Mouse (Mus musculus): Measurements from ENCODE around the gene Ebf1. TPM values are rescaled to one million over a fixed set of nuclear protein-coding genes. Genes with fewer than 3 reads are reported as not detected.

Ebf1 gene
- polyA plus RNA-seq, 1 experiment, result 26.6 TPM

- Histone ChIP-seq H3K27ac (ENCODE audit: insufficient read depth, low read length) (no peak overlapping the region), H3K4me3 (ENCODE audit: extremely low read depth, insufficient read depth, insufficient read length) (no peak overlapping the region), H3K4me1 (ENCODE audit: control insufficient read depth, insufficient read depth, insufficient read length) (peaks cover 8% of the 10 kb centered on the region; the same call in 1 of the 2 replicates), H3K27me3 (ENCODE audit: control insufficient read depth, insufficient read depth, low read length) (no peaks in the 10 kb centered on the region), H3K36me3 (ENCODE audit: control insufficient read depth, insufficient read depth, low read length) (no peaks in the 10 kb centered on the region)
- no peak for DNase-seq (ENCODE audit: low read depth in 1 of 2, low spot score in 2 of 2)
- TF ChIP-seq CTCF (IDR thresholded peaks at IDR 0.05; ENCODE audit: extremely low read depth, insufficient read depth, insufficient read length, insufficient replicate concordance) (no peak), POLR2A (IDR thresholded peaks at IDR 0.05; ENCODE audit: low read depth, low read length) (no peak)
- WGBS, result 82% methylated on average over 16 of the region's 16 CpGs
These were observed 160.5 kb downstream of the Ebf1 start for GRCm38 (mm10) chr11:44777331-44778310.

DNA sequence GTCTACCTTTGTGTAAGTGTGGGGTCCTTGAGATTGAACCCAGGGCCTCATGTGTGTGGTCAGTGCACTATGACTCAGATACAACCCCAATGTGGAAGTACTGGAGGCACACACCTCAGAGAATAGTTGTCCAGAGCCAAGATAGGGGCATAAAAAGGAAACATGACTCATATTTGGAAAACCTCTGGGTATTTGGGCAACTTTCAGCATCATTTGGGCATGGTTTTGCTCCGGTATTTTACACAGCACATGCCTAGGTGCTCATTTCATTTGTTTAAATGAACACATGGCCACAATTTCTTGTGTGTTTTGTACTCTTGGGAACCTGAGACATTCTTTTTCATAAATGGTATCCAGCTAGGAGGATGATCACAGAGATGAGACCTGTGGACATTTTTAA, 161.9 kb downstream of the Ebf1 start:
- TF ChIP-seq CTCF (IDR thresholded peaks at IDR 0.05; ENCODE audit: extremely low read depth, insufficient read depth, insufficient read length, insufficient replicate concordance), result no peak
- TF ChIP-seq POLR2A (IDR thresholded peaks at IDR 0.05; ENCODE audit: low read depth, low read length), result no peak
- H3K4me3 ChIP-seq (ENCODE audit: extremely low read depth, insufficient read depth, insufficient read length), result no peak overlapping the region
- 76% methylated on average over 1 of the region's 1 CpGs for WGBS
- H3K4me1 ChIP-seq (ENCODE audit: control insufficient read depth, insufficient read depth, insufficient read length), result peaks cover 8% of the 10 kb centered on the region; the same call in 1 of the 2 replicates
- DNase-seq (ENCODE audit: low read depth in 1 of 2, low spot score in 2 of 2), result no peak
- no peaks in the 10 kb centered on the region for H3K36me3 ChIP-seq (ENCODE audit: control insufficient read depth, insufficient read depth, low read length)
- no peak overlapping the region for H3K27ac ChIP-seq (ENCODE audit: insufficient read depth, low read length)
- H3K27me3 ChIP-seq (ENCODE audit: control insufficient read depth, insufficient read depth, low read length), result no peaks in the 10 kb centered on the region

DNA sequence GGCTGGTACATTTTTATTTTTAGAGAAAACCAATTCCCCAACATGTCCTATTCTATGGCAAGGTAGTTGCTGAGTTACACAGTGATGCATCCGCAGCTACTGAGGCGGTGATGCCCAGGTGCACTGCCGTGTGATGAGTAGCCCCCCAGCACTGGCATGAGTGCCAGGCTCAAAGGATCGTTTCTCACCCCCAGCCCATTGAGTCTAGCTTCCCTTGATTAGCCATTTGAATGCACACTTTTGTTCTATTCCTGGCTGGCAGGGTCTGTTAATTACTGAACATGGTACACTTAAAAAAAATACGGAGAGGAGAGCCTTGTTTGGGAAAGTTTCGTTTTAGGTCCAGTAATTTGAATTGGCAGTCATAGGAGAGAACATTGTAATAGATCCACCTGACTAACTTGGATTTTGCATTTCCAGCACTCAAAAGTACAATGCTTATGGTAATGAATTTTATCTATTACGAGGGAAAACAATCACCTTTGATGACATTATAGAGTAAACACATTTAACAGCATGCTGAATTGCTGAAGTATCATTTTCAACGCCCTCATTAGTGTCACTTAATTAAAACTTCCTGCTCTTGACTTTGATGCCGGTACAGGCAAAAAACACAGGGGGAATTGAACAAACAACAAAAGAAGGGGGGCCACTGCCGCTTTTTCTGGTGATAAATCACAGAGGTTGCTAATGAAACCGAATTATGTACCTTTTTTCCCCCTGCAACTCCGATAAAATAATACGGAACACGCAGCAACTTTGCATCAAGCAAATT, 167.3 kb downstream of the Ebf1 start:
- Histone ChIP-seq H3K27me3 (ENCODE audit: control insufficient read depth, insufficient read depth, low read length) (no peaks in the 10 kb centered on the region), H3K4me1 (ENCODE audit: control insufficient read depth, insufficient read depth, insufficient read length) (no peaks in the 10 kb centered on the region), H3K4me3 (ENCODE audit: extremely low read depth, insufficient read depth, insufficient read length) (no peak overlapping the region), H3K36me3 (ENCODE audit: control insufficient read depth, insufficient read depth, low read length) (no peaks in the 10 kb centered on the region), H3K27ac (ENCODE audit: insufficient read depth, low read length) (no peak overlapping the region)
- 87% methylated on average over 14 of the region's 14 CpGs for WGBS
- DNase-seq (ENCODE audit: low read depth in 1 of 2, low spot score in 2 of 2), result no peak
- TF ChIP-seq POLR2A (IDR thresholded peaks at IDR 0.05; ENCODE audit: low read depth, low read length), result no peak
- TF ChIP-seq CTCF (IDR thresholded peaks at IDR 0.05; ENCODE audit: extremely low read depth, insufficient read depth, insufficient read length, insufficient replicate concordance), result no peak

- 83% methylated on average over 7 of the region's 7 CpGs for WGBS
- Histone ChIP-seq H3K27me3 (ENCODE audit: control insufficient read depth, insufficient read depth, low read length) (no peaks in the 10 kb centered on the region), H3K36me3 (ENCODE audit: control insufficient read depth, insufficient read depth, low read length) (no peaks in the 10 kb centered on the region), H3K4me1 (ENCODE audit: control insufficient read depth, insufficient read depth, insufficient read length) (no peaks in the 10 kb centered on the region), H3K27ac (ENCODE audit: insufficient read depth, low read length) (no peak overlapping the region), H3K4me3 (ENCODE audit: extremely low read depth, insufficient read depth, insufficient read length) (no peak overlapping the region)
- no peak for DNase-seq (ENCODE audit: low read depth in 1 of 2, low spot score in 2 of 2)
- no peak for TF ChIP-seq CTCF (IDR thresholded peaks at IDR 0.05; ENCODE audit: extremely low read depth, insufficient read depth, insufficient read length, insufficient replicate concordance)
- no peak for TF ChIP-seq POLR2A (IDR thresholded peaks at IDR 0.05; ENCODE audit: low read depth, low read length)
These were observed 167.9 kb downstream of the Ebf1 start for GRCm38 (mm10) chr11:44785063-44785462.

DNA sequence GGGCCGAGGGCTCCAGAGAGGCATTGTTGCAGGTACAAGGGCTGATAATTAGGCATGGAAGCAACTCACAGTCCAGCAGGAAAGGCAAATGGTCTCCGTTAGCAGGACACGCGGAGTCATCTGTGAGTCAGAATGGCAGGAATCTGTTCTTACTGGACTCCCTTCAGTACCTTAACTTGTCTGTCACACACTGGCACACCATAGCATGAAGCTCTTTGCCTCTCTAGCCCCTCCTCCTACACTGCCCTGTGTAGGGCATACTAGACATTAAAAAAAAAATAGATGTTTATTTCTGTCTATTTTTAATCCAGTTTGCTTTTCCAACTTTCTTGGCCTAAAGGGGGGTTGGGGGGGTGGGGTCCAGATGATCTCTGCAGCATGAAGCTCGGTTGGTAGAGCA, 168.4 kb downstream of the Ebf1 start:
- no peaks in the 10 kb centered on the region for H3K36me3 ChIP-seq (ENCODE audit: control insufficient read depth, insufficient read depth, low read length)
- H3K4me1 ChIP-seq (ENCODE audit: control insufficient read depth, insufficient read depth, insufficient read length), result no peaks in the 10 kb centered on the region
- no peaks in the 10 kb centered on the region for H3K27me3 ChIP-seq (ENCODE audit: control insufficient read depth, insufficient read depth, low read length)
- no peak for DNase-seq (ENCODE audit: low read depth in 1 of 2, low spot score in 2 of 2)
- H3K27ac ChIP-seq (ENCODE audit: insufficient read depth, low read length), result no peak overlapping the region
- no peak for TF ChIP-seq POLR2A (IDR thresholded peaks at IDR 0.05; ENCODE audit: low read depth, low read length)
- TF ChIP-seq CTCF (IDR thresholded peaks at IDR 0.05; ENCODE audit: extremely low read depth, insufficient read depth, insufficient read length, insufficient replicate concordance), result no peak
- no peak overlapping the region for H3K4me3 ChIP-seq (ENCODE audit: extremely low read depth, insufficient read depth, insufficient read length)
- 86% methylated on average over 5 of the region's 5 CpGs for WGBS

GRCm38 (mm10) chr11:44788003-44788402, 170.9 kb downstream of the Ebf1 start:
- no peak for DNase-seq (ENCODE audit: low read depth in 1 of 2, low spot score in 2 of 2)
- H3K4me1 ChIP-seq (ENCODE audit: control insufficient read depth, insufficient read depth, insufficient read length), result no peaks in the 10 kb centered on the region
- 91% methylated on average over 1 of the region's 1 CpGs for WGBS
- H3K4me3 ChIP-seq (ENCODE audit: extremely low read depth, insufficient read depth, insufficient read length), result no peak overlapping the region
- no peaks in the 10 kb centered on the region for H3K36me3 ChIP-seq (ENCODE audit: control insufficient read depth, insufficient read depth, low read length)
- no peaks in the 10 kb centered on the region for H3K27me3 ChIP-seq (ENCODE audit: control insufficient read depth, insufficient read depth, low read length)
- TF ChIP-seq POLR2A (IDR thresholded peaks at IDR 0.05; ENCODE audit: low read depth, low read length) (no peak), CTCF (IDR thresholded peaks at IDR 0.05; ENCODE audit: extremely low read depth, insufficient read depth, insufficient read length, insufficient replicate concordance) (no peak)
- H3K27ac ChIP-seq (ENCODE audit: insufficient read depth, low read length), result no peak overlapping the region
